Mouse (Mus musculus): Measurements from ENCODE around the gene Nlrc4. TPM values are rescaled to one million over a fixed set of nuclear protein-coding genes. Genes with fewer than 3 reads are reported as not detected.

Gene Nlrc4
- 0.33 and 0.34 TPM in 2 replicates for polyA plus RNA-seq (2015; fragmentation: Nextera tagmentation; extraction: Ambion mirVana)

DNA sequence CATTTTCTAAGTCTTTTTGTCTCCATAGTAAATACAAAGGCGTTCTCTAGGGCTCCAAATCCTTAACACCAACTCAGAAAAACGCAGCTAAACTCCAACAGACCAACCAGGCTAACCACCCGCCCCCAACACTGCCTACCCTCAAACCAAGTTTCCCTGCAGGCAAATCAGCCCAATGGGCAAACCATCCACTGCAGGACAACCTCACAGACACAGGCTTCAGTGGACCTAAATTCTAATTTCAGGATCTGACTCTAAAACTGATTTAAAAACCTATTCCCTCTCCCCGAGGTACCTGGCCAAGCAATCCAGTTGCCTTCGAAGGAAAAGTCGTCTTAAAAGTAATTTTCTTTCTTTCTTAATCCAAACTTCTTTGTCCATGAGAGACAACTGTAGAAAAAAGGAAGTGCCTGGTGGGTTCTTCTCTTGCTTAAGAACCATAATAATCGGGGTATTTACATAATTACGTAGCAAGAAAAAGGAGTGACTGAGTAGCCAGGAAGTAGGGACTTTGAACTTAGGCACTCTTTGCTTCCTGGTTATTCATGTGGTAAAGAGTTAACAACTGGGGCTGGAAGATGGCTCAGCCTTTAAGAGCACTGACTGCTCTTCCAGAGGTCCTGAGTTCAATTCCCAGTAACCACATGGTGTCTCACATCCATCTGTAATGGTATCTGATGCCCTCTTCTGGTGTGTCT is at the start of gene Nlrc4:
Nlrc4 (minus strand) TSS at position 432 of the 698 bp plus-strand sequence.

DNA sequence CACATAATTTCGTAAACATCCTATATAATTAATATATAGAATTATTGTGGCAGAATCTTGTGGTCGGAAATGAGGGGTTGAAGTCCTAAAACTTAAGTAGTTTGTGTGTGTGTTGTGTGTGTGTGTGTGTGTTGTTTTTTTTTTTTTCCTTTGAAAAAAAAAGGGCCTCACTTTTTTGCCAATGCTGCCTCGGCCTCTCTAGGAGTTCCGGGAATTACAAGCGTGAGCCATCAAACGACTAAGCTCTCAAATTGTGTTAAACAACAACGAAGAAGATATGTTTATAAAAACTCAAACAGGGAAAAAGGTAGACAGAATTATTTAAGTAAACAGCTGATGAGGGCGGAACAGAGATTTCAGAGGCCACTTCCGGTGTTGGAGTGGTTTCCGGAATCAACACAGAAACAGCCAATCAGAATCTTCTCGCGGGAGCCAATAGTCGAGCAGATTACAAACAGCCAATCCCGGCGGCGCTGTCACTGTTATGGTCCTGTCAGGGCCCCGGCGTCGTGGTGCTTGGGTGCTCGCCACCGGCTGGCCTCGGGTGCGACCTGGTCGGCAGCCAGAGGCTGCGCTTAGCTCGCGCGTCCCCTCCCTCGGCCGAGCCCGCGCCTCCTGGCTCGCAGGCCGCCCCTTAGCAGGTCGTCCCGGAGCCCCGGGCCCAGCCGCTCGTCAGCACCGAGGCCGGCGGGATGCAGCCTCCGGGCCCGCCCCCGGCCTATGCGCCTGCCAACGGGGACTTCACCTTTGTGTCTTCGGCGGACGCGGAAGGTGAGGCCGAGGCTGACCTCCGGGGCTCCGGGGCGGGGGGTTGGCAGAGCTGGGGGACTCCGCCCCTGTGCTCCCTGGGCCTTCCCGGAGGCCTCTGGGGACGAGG is 30.3 kb upstream of the Nlrc4 start, which contains the start of gene Yipf4:
Yipf4 (plus strand) TSS at position 470 of the 877 bp plus-strand sequence.

DNA sequence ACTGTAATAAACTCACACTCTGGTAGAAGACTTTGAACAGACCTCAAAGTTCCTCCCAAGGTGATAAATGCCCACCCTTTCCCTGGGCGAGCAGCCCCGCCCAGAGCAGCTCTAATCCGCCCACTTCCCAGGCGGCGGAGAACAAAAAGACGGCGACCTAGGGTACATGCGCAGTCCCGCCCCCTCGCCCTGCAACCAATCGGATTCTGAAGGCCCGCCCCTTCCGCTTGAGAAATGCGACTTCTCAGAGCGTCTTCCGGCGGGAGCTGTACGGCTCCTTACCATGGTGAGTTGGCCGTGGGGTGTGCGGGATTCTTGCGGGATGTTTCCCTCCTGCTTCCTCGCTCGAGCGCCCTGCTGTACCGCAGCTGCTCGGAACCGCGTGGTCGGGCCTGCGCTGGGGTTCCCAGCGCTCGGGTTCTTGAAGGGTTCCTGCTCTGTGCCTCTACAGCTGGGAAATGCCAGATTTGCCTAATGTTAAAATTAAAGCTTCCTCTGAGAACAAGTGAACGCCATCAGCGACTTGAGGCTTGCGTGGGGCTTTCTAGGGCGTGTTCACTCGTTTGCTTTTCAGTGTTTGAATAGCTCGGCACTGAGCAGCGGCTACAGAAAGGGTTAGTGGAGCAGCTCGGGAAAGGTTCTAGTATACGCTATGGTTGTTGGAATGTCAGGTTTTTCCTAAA is 63.4 kb downstream of the Nlrc4 start, which contains the start of gene Slc30a6:
Slc30a6 (plus strand) TSS at position 226 of the 683 bp plus-strand sequence.

Other genes starting within 250 kb of the Nlrc4 start
- gene Memo1, start 163.6 kb downstream of the Nlrc4 start, polyA plus RNA-seq (2015; fragmentation: Nextera tagmentation; extraction: Ambion mirVana) = 42.2 and 43.2 TPM in 2 replicates
- gene Dpy30, start 135.2 kb downstream of the Nlrc4 start, polyA plus RNA-seq (2015; fragmentation: Nextera tagmentation; extraction: Ambion mirVana) = 238 and 276 TPM in 2 replicates
- 27.6 and 31.4 TPM in 2 replicates for gene Spast, start 120.2 kb downstream of the Nlrc4 start, polyA plus RNA-seq (2015; fragmentation: Nextera tagmentation; extraction: Ambion mirVana)
- 28.3 and 30.2 TPM in 2 replicates for gene Slc30a6, start 63.5 kb downstream of the Nlrc4 start, polyA plus RNA-seq (2015; fragmentation: Nextera tagmentation; extraction: Ambion mirVana)
- gene Yipf4, start 30.4 kb upstream of the Nlrc4 start, polyA plus RNA-seq (2015; fragmentation: Nextera tagmentation; extraction: Ambion mirVana) = 58.1 and 69.1 TPM in 2 replicates
- gene Birc6, start 69.2 kb upstream of the Nlrc4 start, polyA plus RNA-seq (2015; fragmentation: Nextera tagmentation; extraction: Ambion mirVana) = 87.4 and 90.8 TPM in 2 replicates

Data from neural tube, postnatal 0 days (tissue).